Mouse (Mus musculus) adrenal gland (tissue): ENCODE data around the gene Rps6ka3.

ENCODE experiments used
- intact Hi-C: fragments of 180-260 bp; cut with DNase I; formaldehyde crosslinking; loops from one replicate; pipeline ENCODE4 v1.15.1; 2025

The Rps6ka3 gene

GRCm38 (mm10) chrX:159315293-159315692 is 105.2 kb downstream of the Rps6ka3 start:
- intact Hi-C loops = no loop called here

GRCm38 (mm10) chrX:159321342-159321741 is 111.2 kb downstream of the Rps6ka3 start:
- intact Hi-C loops = no loop called here

DNA sequence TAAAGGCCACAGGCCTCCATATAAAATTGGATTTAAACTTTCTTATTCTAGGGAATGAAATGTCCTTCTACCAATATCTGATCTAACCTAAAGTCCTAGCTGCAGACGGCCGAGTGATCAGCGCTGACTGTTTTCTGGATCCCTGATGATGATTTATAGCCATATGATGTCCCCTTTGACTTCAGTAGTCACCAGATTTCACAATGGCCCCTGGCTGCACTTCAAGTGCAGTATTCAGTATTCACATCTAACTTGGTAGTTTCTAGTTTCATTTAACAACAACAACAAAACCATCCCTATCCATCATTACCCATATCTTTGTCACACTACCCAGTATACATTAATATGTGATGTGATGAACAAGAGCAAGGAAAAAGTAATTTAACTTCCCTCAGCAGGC is 154.4 kb downstream of the Rps6ka3 start:
- intact Hi-C loops = no loop called here

- intact Hi-C loops = no loop called here
These were observed 162.0 kb downstream of the Rps6ka3 start, which contains the start of gene Eif1ax for GRCm38 (mm10) chrX:159371831-159372752. TSS of gene Eif1ax (plus strand) at chrX:159372178.

DNA sequence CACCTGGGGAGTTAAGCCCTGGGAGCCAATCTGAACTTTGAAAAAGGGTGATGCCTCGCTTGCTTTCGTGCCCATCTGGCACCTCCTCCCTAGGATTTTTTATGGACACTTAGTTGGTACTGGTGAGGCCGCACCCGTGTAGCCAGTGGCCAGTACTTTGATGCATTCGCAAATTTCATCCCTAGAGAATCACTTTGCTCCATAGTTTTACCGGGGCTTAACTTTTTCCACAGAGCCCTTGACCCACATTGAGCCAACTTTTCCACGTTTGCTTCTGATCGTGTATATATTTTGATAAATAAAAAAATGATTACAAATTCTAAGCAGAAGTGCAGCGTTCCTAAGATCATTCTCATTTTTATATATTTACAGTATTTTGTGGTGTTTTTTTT is 162.6 kb downstream of the Rps6ka3 start:
- intact Hi-C loops = no loop called here

- intact Hi-C loops = no loop called here
These were observed 177.0 kb downstream of the Rps6ka3 start for GRCm38 (mm10) chrX:159387105-159387504.

- intact Hi-C loops = no loop called here
These were observed 178.8 kb downstream of the Rps6ka3 start for GRCm38 (mm10) chrX:159388953-159389352.

- intact Hi-C loops = no loop called here
These were observed 180.3 kb downstream of the Rps6ka3 start for GRCm38 (mm10) chrX:159390347-159390962.

GRCm38 (mm10) chrX:159391239-159391638 is 181.1 kb downstream of the Rps6ka3 start:
- intact Hi-C loops = no loop called here

- intact Hi-C loops = no loop called here
These were observed 199.1 kb downstream of the Rps6ka3 start for GRCm38 (mm10) chrX:159409253-159409652.

GRCm38 (mm10) chrX:159414130-159414828 is 204.2 kb downstream of the Rps6ka3 start, which contains the start of gene Map7d2:
TSS of gene Map7d2 (plus strand) at chrX:159414572.
- intact Hi-C loops = no loop called here

- intact Hi-C loops = no loop called here
These were observed 204.9 kb downstream of the Rps6ka3 start for GRCm38 (mm10) chrX:159414829-159415673.
